Mouse (Mus musculus): ENCODE measurements at regions not wholly inside any gene's neighbourhood (a gene's known extent, or its start where the extent isn't known, plus 50 kb on each side); places are given as distances from the start of the nearest gene placed in this dataset.
A peak's percentile ranks its signal among the peaks of the same experiment; 100 is the strongest.

DNA sequence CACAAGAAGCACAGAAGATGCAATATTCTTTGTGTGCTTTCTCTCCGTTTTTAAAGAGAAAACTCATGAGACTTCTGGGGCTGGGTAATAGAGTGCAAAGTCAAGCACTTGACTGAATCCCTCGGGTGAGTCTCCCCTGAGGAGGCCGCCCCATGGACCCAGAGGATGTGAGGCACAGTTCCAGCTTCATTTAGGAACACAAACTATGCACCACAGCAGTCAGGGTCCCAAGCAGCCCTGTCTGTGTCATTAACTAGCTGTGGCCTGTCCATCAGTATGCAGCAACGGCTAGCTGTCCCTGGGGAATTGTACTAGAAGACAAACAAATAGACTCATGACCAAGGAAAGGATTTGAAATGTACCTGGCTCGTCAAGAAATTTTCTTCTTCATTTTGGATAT, 349.7 kb downstream of the Cbln4 start:
- intact Hi-C loops (cut with DNase I), result no loop called here

DNA sequence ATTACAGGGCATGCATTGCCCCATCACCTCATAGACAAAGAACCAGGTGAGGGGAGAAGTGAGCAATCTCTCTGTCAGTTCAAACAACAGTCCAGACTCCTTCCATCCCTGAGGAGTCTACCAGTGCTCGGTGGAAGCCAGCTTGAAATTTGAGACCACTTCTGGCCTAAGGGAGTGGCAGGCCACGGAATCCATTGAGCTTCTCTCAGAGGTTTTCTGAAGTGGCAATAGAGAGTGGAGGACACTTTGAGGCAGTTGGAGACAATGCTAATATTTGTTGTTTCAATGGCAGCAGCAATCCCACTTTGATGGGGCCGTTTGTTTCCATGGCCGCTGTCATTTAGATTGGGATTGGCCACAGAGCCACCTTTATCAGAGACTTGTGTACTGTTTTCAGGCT, 352.5 kb downstream of the Cbln4 start:
- DNase-seq (ENCODE audit: low spot score in 2 of 2), result no peak
- intact Hi-C loops (cut with DNase I), result no loop called here

More for the DNA sequence above, 349.7 kb downstream of the Cbln4 start:
- no peak for DNase-seq (ENCODE audit: low spot score in 2 of 2)

DNA sequence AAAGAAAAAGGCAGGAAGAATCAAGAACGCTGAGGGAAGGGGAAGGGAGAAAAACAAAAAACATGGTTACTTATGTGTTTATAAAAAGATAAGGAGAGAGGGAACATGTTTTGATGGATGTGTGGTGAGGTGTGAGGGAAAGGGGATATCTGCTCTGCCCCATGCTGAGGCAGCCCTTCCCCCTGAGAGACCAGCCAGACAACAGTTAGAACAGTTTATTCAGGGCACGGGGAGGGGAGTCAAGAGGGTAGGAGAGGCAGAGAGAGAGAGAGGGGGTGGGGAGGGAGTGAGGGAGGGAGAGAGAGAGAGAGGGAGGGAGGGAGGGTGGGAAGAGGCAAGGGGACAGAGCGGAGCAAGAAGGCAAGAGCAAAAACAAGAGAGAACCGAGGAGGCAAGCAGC, 354.2 kb downstream of the Cbln4 start:
- DNase-seq (ENCODE audit: low spot score in 2 of 2), result no peak
- intact Hi-C loops (cut with DNase I), result no loop called here

DNA sequence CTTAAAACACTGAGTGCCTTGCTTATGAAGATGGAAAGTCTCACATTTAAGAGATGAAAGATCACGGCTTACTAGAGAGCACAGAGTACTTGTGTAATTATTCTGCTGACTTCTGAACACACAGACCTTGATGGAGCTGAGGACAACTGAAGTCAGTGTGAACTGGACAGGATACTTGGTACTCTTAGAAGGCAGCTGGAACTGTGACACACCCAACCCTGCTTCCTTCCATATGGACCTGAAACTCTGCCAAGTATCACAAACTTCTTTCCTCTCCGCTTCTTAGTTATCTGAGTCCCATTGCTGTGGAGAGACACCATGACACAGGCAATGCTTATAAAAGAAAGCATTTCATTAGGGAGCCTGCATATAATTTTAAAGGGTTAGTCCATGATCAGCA, 365.3 kb downstream of the Cbln4 start:
- intact Hi-C loops (cut with DNase I), result no loop called here
- DNase-seq (ENCODE audit: low spot score in 2 of 2), result no peak

DNA sequence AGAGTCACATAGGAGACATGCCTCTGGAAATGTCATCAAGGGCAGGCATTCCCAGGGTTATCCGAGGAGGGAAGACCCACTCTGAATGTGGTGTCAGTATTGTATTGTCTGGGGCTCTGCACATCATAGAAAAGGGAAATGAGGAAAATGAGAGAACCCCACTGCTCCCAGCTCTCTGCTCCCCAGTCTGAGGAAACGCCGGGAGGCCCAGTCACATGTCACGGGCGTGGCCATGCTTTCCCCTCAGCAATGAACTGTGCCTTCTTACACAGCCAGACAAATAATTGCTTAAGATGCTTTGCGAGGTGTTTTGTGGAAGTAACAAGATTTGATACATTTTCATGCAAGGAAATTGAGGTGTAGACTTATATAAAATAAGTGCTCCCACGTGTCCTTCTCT, 366.1 kb downstream of the Cbln4 start:
- intact Hi-C loops (cut with DNase I), result no loop called here

DNA sequence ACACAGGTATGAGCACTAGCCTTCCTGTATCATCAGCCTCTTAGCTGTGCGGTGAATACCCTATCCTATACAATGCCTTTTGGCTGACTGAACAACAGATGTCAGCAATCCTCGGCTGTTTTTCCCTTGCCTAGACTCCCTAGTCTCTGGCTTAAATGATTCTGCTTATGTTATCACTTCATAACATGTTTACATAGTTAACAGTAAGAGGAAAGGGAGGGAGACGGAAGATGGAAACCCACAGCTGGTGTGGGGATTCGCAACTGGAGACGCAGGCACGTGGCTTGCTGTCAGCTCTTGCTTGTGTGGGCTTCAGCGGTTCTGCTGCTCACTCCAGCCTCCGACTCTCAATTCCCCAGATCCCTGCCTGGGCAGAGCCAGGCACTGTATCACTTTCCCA, 367.2 kb downstream of the Cbln4 start:
- peak; percentile 8 to 14 for DNase-seq (ENCODE audit: low spot score in 2 of 2)
- intact Hi-C loops (cut with DNase I), result no loop called here

More for the DNA sequence above, 366.1 kb downstream of the Cbln4 start:
- no peak for DNase-seq (ENCODE audit: low spot score in 2 of 2)

DNA sequence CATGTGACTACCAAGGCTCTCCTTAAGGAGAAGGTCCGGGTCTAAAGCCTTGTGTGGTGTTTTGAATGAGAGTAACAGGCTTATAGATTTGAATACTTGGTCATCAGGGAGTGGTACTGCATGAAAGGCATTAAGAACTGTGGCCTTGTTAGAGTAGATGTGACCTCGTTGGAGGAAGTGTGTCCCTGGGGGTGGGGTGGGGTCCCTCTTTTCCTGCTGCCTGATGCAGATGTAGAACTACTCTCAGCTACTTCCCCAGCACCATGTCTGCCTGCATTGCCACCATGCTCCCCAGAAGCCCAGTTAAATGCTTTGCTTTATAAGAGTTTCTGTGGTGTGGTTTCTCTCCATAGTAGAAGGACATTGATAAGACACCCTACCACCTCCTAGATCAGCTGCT, 367.9 kb downstream of the Cbln4 start:
- intact Hi-C loops (cut with DNase I), result no loop called here
- no peak for DNase-seq (ENCODE audit: low spot score in 2 of 2)

DNA sequence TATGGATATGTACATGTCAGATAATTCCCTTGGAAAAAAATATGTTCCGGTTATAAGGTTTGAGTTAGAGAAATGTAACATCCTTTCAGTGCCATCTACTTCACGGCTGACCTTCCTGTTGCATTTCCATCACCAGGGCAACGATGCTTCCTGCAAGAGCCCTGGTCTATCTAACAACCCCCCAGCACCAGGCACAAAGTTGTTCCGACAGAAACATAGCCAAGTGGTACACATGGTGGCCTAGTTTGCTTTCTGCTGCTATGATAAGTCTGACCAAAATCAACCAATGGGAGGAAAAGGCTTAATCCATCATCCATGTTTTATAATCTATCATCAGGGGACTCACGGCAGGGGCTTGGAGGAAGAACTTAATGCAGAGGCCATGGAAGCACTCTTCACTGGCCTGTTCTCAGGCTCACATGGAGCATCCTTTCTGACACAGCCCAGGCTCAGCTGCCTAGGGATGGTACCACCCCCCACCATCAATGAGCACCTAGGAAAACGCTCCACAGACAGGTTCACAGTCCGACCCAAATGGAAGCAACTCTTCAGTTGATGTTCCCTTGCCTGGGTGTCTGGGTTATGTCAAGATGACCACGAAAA, 372.2 kb downstream of the Cbln4 start:
- no peak for DNase-seq (ENCODE audit: low spot score in 2 of 2)
- intact Hi-C loops (cut with DNase I), result no loop called here

DNA sequence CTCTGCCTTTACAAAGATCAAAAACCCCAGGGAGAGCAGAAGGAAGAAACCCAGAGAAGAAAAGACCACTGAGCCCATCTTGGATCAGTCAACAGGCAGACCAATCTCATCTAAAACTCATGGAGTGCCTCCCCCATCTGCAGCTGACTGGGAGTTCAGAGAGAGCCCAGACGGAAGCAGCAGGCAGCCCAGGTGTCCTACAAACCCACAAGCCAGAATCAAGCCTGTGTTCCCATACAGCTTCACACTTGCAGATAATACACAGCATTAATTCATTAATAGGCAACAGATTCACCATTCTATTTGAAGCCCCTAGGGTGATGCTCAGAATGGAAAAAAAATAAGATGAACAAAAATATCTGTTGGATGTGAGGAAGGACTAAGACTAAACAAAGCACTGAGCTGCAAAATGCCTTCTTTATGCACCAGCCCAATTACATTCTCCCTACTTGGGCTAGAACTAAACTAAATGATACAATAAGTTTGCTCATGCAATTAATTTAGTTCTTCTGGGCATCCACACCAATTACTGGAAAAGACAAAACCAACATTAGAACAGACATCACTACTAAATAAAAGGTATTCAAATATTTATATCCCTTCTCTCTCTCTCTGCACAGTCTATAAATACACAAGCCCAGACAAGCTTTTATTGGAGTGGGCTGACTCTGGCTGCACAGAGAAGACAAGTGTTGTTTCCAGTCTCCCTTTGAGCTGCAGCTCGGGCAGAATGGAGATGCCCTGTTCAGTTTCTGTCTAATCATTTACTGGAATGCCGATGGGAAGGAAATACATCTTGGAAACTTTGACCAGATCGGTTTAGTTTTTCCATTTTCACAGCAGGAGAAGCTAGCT, 374.2 kb downstream of the Cbln4 start:
- peak in 1 of 2 experiments; percentile 10 for DNase-seq (ENCODE audit: low spot score in 2 of 2)
- intact Hi-C loops (cut with DNase I), result no loop called here

DNA sequence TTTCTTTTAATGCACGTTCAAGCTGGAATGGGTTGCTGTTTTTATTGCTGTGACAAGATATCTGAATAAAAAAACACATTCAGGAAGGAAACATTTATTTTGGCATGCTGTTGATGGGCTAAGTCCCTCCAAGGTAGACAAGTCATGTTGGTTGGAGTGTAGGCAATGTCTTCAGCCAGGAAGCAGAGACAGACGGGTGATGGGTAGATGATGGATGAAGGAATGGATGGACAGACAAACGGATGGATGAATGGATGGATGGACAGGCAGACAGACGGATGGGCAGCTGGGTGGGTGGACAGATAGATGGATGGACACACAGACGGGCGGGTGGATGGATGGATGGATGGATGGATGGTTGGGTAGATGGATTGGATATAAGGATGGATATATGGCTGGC, 380.7 kb downstream of the Cbln4 start:
- intact Hi-C loops (cut with DNase I), result no loop called here

DNA sequence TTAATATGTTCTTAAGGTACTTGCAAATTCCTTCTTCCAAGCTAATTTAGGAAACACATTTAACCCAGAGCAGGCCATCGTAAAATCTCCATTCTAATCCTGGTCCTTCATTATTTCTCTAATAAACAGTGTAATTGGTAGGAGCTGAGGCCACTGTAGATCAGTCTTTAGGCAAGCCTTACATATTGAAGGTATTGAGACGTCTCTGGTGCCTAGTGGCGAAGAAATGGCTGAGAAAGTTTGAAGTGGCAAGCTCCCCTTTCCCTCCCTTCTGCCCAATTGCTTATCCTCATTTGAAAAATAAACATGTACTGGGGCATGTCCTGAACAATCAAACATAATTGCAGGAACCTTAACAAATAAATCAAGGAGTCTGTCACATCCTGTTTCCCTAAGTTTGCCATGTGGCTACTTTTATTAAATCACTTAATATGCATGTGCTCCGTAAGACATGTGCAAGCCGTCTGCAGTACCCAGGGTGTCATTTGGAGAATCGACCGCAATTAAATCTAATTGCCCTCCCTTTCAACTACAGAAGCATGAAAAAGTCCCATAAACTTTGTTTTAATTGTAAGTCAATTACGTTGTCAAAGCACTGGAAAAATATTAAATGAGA, 381.3 kb downstream of the Cbln4 start:
- DNase-seq (ENCODE audit: low spot score in 2 of 2), result no peak
- intact Hi-C loops (cut with DNase I), result no loop called here

More for the DNA sequence above, 380.7 kb downstream of the Cbln4 start:
- no peak for DNase-seq (ENCODE audit: low spot score in 2 of 2)

DNA sequence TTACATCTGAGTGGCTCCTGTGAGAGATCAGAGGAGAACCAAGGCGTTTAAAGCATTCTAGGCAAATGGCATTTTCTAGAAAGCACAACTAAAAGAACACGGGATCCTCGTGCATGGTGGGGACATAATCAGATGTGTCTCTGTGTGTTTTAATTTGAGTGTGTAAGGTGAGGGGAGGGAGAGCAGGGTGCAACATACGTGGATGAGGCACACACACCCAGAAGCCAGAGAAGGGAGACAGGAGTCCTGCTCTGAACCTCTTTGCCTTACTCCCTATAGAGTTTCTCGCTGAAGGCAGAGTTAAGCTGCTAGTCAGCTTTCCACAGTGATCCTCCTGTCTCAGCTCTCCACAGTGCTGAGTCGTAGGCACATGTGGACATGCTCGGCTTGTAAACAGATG, 386.1 kb downstream of the Cbln4 start:
- no peak for DNase-seq (ENCODE audit: low spot score in 2 of 2)
- intact Hi-C loops (cut with DNase I), result no loop called here

DNA sequence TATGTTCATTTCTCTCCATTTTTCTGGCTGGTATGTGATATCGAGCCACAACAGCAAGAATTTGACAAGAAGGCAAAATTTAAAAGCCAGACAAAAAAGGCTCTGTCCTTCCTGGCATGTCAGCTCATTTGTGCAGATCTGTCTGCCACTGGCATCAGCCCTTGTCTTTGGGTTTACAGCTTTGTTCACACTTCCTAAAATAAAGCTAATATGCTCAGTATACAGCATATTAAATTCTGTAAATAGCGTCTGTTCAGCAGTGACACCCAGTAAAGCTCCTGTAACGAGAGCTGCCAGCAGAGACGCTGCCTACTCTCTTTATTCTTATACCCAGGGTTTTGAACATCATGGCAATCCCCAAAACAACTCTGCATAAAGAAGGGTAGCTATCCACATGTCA, 401.5 kb downstream of the Cbln4 start:
- intact Hi-C loops (cut with DNase I), result no loop called here
- peak in 1 of 2 experiments; percentile 9 for DNase-seq (ENCODE audit: low spot score in 2 of 2)

DNA sequence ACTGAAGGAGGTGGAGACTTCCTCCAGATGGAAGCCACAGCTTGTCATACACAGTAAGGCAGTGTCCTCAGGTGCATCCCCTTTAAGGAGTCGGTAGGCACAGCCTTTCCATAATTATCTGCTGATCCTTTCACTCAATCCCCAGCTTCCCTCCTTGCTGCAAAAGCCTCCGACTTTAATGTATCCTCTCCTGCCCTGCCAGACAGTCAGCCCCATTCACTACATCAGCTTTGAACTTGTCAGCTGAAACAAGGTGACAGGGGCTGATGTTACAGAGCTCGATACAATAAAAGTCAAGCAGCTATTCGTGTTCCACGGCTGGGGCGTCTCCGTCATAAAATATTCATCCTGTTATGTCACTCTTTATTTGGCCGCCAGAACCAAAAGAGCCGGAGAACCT, 402.8 kb downstream of the Cbln4 start:
- intact Hi-C loops (cut with DNase I), result no loop called here

DNA sequence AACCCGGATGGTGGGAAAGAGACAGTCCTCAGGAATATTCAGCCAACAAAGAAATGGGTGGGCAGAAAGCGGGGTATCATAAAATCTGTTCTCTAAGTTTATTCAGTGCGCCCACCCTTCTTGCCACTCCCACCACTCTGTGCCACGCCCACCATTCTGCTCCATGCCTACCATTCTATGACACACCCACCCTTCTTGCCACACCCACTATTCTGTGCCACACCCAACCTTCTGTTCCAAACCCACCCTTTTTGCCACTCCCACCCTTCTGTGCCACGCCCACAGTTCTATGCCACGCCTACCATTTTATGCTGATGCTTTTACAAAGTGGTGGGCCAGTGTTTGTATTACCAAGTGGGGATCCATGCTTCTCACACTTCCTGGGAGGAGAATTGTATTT, 404.3 kb downstream of the Cbln4 start:
- intact Hi-C loops (cut with DNase I), result no loop called here
- DNase-seq (ENCODE audit: low spot score in 2 of 2), result no peak

More for the DNA sequence above, 402.8 kb downstream of the Cbln4 start:
- no peak for DNase-seq (ENCODE audit: low spot score in 2 of 2)

DNA sequence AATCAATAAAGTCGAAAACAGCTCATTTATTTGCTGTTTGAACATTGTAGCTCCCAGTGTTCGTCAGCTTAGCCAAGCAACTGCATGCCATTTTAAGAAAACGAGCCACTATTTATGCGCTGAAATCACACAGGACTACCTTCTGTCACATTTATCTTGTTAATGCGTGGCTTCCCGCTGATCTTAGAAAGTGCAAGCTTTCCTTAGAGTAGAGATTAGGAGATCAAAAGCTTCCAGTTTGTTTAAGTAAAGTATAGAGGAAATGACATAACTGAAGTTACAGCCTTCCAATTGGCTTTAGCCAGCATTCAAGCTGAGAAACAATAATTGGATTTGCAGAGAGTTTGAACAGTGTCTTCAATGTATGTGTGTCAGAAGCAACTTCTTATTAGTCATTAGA, 406.4 kb downstream of the Cbln4 start:
- DNase-seq (ENCODE audit: low spot score in 2 of 2), result no peak
- intact Hi-C loops (cut with DNase I), result no loop called here

DNA sequence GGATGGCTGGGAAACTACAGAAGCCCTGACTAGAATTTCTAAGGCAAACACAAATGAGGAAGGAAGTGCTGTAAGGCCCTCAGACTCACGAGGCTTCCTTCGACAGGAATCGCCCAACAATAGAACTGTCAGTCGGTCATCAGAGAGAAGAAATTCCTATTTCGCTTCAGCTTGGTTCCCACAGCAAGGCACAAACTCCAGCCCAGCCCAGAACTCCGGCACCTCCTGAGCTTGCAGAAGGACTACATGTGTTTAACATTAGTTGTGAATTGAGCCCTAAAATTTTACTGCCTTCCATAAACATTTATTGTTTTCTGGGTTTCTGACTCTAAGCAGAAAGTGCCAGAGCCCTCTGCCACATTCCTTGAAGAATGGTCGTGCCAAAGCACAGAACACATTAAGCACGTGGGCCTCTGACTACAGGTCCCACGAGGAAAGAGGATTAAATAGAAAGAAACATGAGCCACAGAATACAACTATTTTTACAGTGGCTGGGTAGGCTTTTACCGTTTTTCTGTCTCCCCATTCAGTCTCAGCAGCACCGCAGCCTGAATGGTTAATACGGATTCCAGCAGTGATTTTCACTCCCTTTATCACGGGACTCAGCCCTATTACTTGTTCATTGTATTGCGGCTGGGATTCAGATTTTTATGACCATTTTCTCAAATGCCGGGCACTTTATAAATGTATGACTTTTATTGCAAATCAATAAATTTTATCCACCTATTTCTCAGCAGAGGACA, 409.7 kb downstream of the Cbln4 start:
- DNase-seq (ENCODE audit: low spot score in 2 of 2), result no peak
- intact Hi-C loops (cut with DNase I), result no loop called here

DNA sequence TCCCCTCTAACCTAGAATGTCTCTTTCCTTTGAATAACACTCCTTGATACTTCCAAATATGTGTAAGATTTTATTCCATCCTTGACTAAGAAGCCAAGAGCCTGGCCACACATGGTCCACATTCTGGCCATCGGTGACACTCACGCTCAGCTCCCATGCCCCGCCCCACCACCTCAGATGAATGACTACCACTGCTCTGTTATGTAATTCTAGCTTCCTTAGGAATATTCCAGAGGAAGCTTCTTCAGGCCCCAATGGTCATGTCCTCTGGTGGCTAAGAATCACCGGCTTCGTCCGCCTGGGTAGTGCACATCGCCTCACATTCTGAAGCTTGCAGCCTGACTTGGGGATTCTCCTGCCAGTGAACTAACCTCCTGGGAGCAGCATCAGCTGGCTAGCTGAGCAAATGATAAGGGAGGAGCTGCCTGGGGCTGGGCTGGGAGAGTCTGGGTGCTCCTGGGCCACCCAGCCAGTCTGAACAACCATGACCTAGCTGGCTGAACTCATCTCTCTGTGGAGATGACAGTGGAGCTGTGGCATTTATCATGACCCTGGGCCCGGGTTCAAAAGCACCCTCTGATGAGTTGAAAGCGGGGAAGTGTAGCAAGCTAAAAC, 413.1 kb downstream of the Cbln4 start:
- no peak for DNase-seq (ENCODE audit: low spot score in 2 of 2)
- intact Hi-C loops (cut with DNase I), result no loop called here

DNA sequence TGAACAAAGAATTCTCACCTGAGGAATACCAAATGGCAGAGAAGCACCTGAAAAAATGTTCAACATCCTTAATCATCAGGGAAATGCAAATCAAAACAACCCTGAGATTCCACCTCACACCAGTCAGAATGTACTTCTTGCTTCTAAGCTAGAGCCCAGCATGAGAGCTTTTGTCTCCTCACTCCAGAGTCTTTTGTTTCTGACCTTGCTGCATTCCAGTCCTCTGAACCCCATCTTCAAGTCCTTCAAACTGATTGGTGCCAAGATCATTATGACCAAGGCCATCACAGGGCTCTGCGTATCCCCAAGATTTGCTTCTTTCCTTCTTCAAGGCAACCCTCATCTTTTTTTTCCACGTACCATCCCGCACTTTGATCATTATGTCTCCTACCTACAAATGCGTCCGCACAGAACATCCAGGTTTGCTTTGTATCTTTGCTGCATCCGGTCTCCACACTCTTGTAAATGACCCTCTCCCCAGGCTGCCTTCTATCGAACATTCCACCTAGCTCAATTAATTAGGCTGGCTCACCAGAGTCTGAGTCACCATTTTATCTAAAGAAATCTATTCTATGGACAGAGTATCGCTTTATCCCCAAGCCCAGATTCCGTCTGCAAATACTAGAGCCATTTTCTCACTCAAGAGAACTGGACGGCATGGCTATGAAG, 414.9 kb downstream of the Cbln4 start:
- intact Hi-C loops (cut with DNase I), result no loop called here
- no peak for DNase-seq (ENCODE audit: low spot score in 2 of 2)

Data from left cerebral cortex, postnatal 14 days (tissue).